Mouse (Mus musculus) kidney, embryonic 15.5 days (tissue): ENCODE results near the gene Trp53. TPM values are rescaled to one million over a fixed set of nuclear protein-coding genes. Genes with fewer than 3 reads are reported as not detected.

Experiments
- ATAC-seq: fragments of 200-750 bp; cut with Nextera tagmentation; replicated peaks from 2 replicates; pipeline ENCODE4 v1.8.0; 2017; ENCODE audit warnings: moderate TSS enrichment; ENCODE audit not compliant: low FRiP score
- H3K27ac ChIP-seq: fragments of 300-500 bp; sonication (generic); 2 replicates; pipeline ENCODE4 v1.5.1; 2015; ENCODE audit warnings: mild to moderate bottlenecking, inconsistent platforms
- H3K27me3 ChIP-seq: fragments of 300-500 bp; sonication (generic); 2 replicates; pipeline ENCODE4 v1.6.1; 2015; ENCODE audit warnings: inconsistent platforms
- H3K36me3 ChIP-seq: fragments of 300-500 bp; sonication (generic); 2 replicates; pipeline ENCODE4 v1.6.1; 2015; ENCODE audit warnings: inconsistent platforms
- H3K4me1 ChIP-seq: fragments of 300-500 bp; sonication (generic); 2 replicates; pipeline ENCODE4 v1.6.1; 2015; ENCODE audit warnings: inconsistent platforms
- H3K4me2 ChIP-seq: fragments of 300-500 bp; sonication (generic); 2 replicates; pipeline ENCODE4 v1.6.1; 2015; ENCODE audit warnings: moderate library complexity, mild to moderate bottlenecking, inconsistent platforms
- H3K4me3 ChIP-seq: fragments of 300-500 bp; sonication (generic); replicated peaks from 2 replicates; pipeline ENCODE4 v1.5.1; 2015; ENCODE audit warnings: mild to moderate bottlenecking, inconsistent platforms
- H3K9ac ChIP-seq: fragments of 300-500 bp; sonication (generic); 2 replicates; pipeline ENCODE4 v1.6.1; 2015; ENCODE audit warnings: mild to moderate bottlenecking, inconsistent platforms
- H3K9me3 ChIP-seq: fragments of 300-500 bp; sonication (generic); replicated peaks from 2 replicates; pipeline ENCODE4 v1.6.1; 2016; ENCODE audit warnings: inconsistent platforms
- WGBS: fragments of 180-500 bp; shearing (Covaris S2); methylation state at CpG from one replicate; pipeline ENCODE4 v1.1.7; 2015; ENCODE audit warnings: mixed read lengths; 5-methylcytosine and 5-hydroxymethylcytosine counted together
- polyA plus RNA-seq: library from polyadenylated mRNA; unstranded; fragments of >200 nt; fragmentation: Nextera tagmentation; extraction: Ambion mirVana; gene quantifications from 2 replicates; pipeline ENCODE4 v1.2.1, GENCODE M21; 2015

Gene Trp53
- polyA plus RNA-seq, 1 experiment from 2014 or later: 195 TPM

GRCm38 (mm10) chr11:69585718-69586325 is 5.7 kb downstream of the Trp53 start:
- no peak for ATAC-seq
- Histone ChIP-seq H3K9me3 (no peaks in the 10 kb centered on the region), H3K4me3 (no peak overlapping the region), H3K4me1 (peaks cover 18% of the 10 kb centered on the region), H3K9ac (no peak overlapping the region), H3K36me3 (peaks cover 66% of the 10 kb centered on the region), H3K4me2 (no peak overlapping the region), H3K27ac (no peak overlapping the region), H3K27me3 (no peaks in the 10 kb centered on the region)
- WGBS: 78% methylated on average over 7 of the region's 7 CpGs

GRCm38 (mm10) chr11:69589207-69589834 is 9.2 kb downstream of the Trp53 start:
- H3K36me3 ChIP-seq: peaks cover 86% of the 10 kb centered on the region
- H3K27ac ChIP-seq: no peak overlapping the region
- WGBS: 90% methylated on average over 22 of the region's 22 CpGs
- H3K27me3 ChIP-seq: no peaks in the 10 kb centered on the region
- H3K4me1 ChIP-seq: 0 out of 2 replicates have a peak, but pooled peaks cover 3% of the 10 kb centered on the region
- ATAC-seq: no peak
- no peak overlapping the region for H3K4me2 ChIP-seq
- no peak overlapping the region for H3K4me3 ChIP-seq
- H3K9me3 ChIP-seq: no peaks in the 10 kb centered on the region
- H3K9ac ChIP-seq: no peak overlapping the region

DNA sequence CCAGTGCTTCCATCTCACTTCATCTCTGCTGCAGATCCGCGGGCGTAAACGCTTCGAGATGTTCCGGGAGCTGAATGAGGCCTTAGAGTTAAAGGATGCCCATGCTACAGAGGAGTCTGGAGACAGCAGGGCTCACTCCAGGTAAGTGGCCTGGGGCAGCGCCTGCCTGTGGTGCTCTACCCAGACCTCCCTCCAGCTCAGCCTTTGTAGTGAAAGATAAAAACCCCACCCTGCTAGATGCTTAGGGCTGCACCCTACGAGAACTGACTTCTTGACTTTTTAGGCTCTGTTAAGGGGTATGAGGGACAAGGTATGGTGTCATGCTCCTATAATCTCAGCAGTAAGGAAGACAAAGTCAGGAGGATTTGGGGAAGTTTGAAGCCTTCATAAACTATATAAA is 10.5 kb downstream of the Trp53 start:
- ATAC-seq: no peak
- Histone ChIP-seq H3K4me3 (no peak overlapping the region), H3K4me1 (no peaks in the 10 kb centered on the region), H3K27me3 (no peaks in the 10 kb centered on the region), H3K27ac (no peak overlapping the region), H3K4me2 (no peak overlapping the region), H3K36me3 (peaks cover 81% of the 10 kb centered on the region), H3K9ac (no peak overlapping the region), H3K9me3 (no peaks in the 10 kb centered on the region)
- WGBS: 92% methylated on average over 8 of the region's 8 CpGs

- ATAC-seq: no peak
- Histone ChIP-seq H3K9me3 (no peaks in the 10 kb centered on the region), H3K4me1 (no peaks in the 10 kb centered on the region), H3K4me2 (no peak overlapping the region), H3K9ac (no peak overlapping the region), H3K4me3 (no peak overlapping the region), H3K27ac (no peak overlapping the region), H3K27me3 (no peaks in the 10 kb centered on the region), H3K36me3 (peaks cover 77% of the 10 kb centered on the region)
- 91% methylated on average over 3 of the region's 3 CpGs for WGBS
These were observed 11.3 kb downstream of the Trp53 start for GRCm38 (mm10) chr11:69591424-69591823.

- no peak overlapping the region for H3K4me3 ChIP-seq
- H3K27ac ChIP-seq: no peak overlapping the region
- H3K36me3 ChIP-seq: peaks cover 70% of the 10 kb centered on the region
- H3K9ac ChIP-seq: no peak overlapping the region
- H3K9me3 ChIP-seq: no peaks in the 10 kb centered on the region
- H3K4me1 ChIP-seq: no peaks in the 10 kb centered on the region
- ATAC-seq: no peak
- H3K27me3 ChIP-seq: no peaks in the 10 kb centered on the region
- no peak overlapping the region for H3K4me2 ChIP-seq
- WGBS: 84% methylated on average over 7 of the region's 7 CpGs
These were observed 11.9 kb downstream of the Trp53 start for GRCm38 (mm10) chr11:69591899-69592637.

DNA sequence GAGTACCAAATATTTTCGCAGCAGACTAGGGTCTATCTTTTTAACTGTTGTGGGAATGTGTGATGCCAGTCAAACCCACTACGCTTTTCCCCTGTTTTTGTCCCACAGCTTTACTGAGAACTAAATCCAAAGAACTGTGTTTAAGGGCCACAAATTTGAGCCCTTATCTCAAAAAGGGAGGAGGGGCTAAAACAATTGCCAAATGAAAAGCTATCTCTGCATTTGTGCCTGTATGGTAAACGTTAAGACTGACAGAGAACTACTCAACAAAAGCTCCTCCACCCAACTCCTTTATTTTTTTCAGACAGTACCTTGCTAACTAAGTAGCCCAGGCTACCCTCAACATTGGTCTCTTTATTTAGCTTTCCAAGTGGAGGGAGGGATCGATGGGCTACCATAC is 12.6 kb downstream of the Trp53 start:
- no peak overlapping the region for H3K4me2 ChIP-seq
- WGBS: 84% methylated on average over 4 of the region's 4 CpGs
- no peaks in the 10 kb centered on the region for H3K9me3 ChIP-seq
- no peaks in the 10 kb centered on the region for H3K4me1 ChIP-seq
- no peaks in the 10 kb centered on the region for H3K27me3 ChIP-seq
- no peak overlapping the region for H3K4me3 ChIP-seq
- peaks cover 63% of the 10 kb centered on the region for H3K36me3 ChIP-seq
- ATAC-seq: no peak
- H3K9ac ChIP-seq: no peak overlapping the region
- H3K27ac ChIP-seq: no peak overlapping the region

GRCm38 (mm10) chr11:69594853-69595252 is 14.7 kb downstream of the Trp53 start:
- H3K4me3 ChIP-seq: no peak overlapping the region
- H3K9ac ChIP-seq: no peak overlapping the region
- H3K36me3 ChIP-seq: peaks cover 42% of the 10 kb centered on the region
- no peak overlapping the region for H3K4me2 ChIP-seq
- H3K9me3 ChIP-seq: no peaks in the 10 kb centered on the region
- no peaks in the 10 kb centered on the region for H3K27me3 ChIP-seq
- peaks cover 9% of the 10 kb centered on the region for H3K4me1 ChIP-seq
- ATAC-seq: no peak
- no peak overlapping the region for H3K27ac ChIP-seq
- 93% methylated on average over 6 of the region's 6 CpGs for WGBS

DNA sequence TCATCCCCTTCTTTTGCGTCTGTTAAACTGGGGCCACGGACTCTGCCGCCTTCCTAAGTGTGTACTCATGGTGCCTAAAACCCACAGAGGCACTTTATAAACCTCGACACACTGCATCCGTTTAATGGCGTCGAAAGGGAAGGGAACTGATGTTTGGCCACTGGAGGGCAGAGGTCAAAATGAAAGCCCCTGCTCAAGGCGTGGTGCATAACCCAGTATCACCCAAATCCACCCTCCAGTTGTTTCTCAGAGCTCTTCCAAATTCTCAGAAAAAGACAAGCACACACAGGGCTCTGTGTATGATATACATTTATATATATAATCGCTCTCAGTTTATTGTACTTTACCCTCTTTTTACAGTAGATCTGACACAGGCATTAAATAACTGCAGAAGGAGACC is 19.3 kb downstream of the Trp53 start:
- Histone ChIP-seq H3K9me3 (no peaks in the 10 kb centered on the region), H3K4me3 (no peak overlapping the region), H3K36me3 (no peaks in the 10 kb centered on the region), H3K4me2 (peak overlapping the region; percentile 28; the same call in 1 of the 2 replicates), H3K9ac (no peak overlapping the region), H3K27me3 (peaks cover 11% of the 10 kb centered on the region; the same call in 1 of the 2 replicates), H3K4me1 (peaks cover 45% of the 10 kb centered on the region), H3K27ac (peak overlapping the region; percentile 73)
- WGBS: 13% methylated on average over 9 of the region's 9 CpGs
- no peak for ATAC-seq

DNA sequence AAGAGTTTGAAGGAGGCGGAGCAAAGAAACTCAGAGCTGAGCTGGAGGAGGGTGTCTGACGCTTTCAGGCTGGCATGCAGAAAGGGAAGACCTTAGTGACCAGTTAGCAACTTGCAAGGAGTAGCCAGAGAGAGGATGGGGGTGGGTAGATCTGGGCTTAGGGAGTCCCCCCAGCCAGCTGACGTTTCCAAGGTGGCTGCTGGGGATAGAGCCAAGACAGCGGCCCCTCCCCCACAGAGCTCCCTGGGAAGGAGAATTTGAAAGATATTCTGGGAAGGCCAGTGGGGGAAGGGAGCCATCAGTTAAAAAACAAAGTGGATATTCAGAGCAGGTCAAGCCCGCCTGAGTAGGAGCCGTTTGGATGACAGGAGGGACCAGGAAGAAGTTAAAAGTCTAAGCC is 19.9 kb downstream of the Trp53 start:
- H3K4me3 ChIP-seq: no peak overlapping the region
- H3K27me3 ChIP-seq: peaks cover 17% of the 10 kb centered on the region; the same call in 1 of the 2 replicates
- peak; percentile 72 for ATAC-seq
- WGBS: 16% methylated on average over 6 of the region's 6 CpGs
- H3K36me3 ChIP-seq: no peaks in the 10 kb centered on the region
- H3K4me2 ChIP-seq: peak overlapping the region; percentile 28
- H3K4me1 ChIP-seq: peaks cover 51% of the 10 kb centered on the region
- H3K9ac ChIP-seq: no peak overlapping the region
- peak overlapping the region; percentile 73 for H3K27ac ChIP-seq
- H3K9me3 ChIP-seq: no peaks in the 10 kb centered on the region

- peaks cover 22% of the 10 kb centered on the region for H3K27me3 ChIP-seq
- H3K4me3 ChIP-seq: no peak overlapping the region
- H3K4me2 ChIP-seq: no peak overlapping the region
- H3K9me3 ChIP-seq: no peaks in the 10 kb centered on the region
- peaks cover 64% of the 10 kb centered on the region for H3K4me1 ChIP-seq
- no peak overlapping the region for H3K9ac ChIP-seq
- H3K27ac ChIP-seq: no peak overlapping the region
- 65% methylated on average over 3 of the region's 3 CpGs for WGBS
- ATAC-seq: no peak
- H3K36me3 ChIP-seq: no peaks in the 10 kb centered on the region
These were observed 21.6 kb downstream of the Trp53 start for GRCm38 (mm10) chr11:69601768-69602167.

DNA sequence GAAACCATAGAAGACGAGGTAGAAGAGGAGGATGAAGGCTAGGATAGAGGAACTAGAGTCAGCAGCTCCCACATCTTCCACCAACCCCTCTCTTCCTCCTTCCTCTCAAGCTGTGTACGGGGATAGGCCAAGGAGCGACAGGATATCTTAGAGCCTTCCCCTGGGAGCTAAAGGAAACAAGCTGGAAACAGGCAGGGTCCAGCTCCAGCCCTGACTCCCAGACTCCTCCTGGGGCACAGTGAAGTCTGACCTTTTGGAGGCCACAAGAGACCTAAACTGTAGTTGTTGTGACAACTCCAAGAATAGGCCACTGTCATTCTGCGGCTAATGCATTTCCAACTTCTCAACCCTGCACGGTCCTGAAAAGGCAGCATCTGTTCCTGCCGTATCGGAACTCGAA is 23.4 kb downstream of the Trp53 start:
- Histone ChIP-seq H3K9ac (no peak overlapping the region), H3K4me2 (peak overlapping the region; percentile 98), H3K36me3 (no peaks in the 10 kb centered on the region), H3K9me3 (no peaks in the 10 kb centered on the region), H3K4me1 (peaks cover 64% of the 10 kb centered on the region), H3K4me3 (no peak overlapping the region), H3K27ac (peak overlapping the region; percentile 69; the same call in 1 of the 2 replicates), H3K27me3 (peaks cover 22% of the 10 kb centered on the region)
- no peak for ATAC-seq
- WGBS: 71% methylated on average over 8 of the region's 8 CpGs

DNA sequence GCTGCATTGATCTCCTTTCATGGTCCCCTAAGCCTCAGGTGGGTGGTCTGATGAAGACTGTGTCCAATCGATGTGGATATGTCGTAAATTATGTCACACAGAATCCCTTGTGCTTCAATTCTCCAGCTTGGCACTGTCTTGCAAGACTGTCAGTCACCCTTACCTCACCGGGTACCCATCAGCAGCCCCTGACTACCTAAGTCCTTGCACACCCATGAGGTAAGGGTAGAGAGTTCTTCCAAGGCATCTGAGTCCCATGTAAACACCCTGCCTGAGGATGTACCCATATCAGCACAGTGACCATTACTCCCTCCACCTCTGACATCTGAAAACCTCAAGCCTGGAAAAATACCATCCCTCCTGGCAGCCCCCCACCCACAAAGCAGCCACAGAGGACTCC is 24.2 kb downstream of the Trp53 start:
- no peak for ATAC-seq
- H3K27me3 ChIP-seq: peaks cover 22% of the 10 kb centered on the region
- no peaks in the 10 kb centered on the region for H3K9me3 ChIP-seq

More for the DNA sequence above, 24.2 kb downstream of the Trp53 start:
- Histone ChIP-seq H3K27ac (peak overlapping the region; percentile 69; the same call in 1 of the 2 replicates), H3K4me1 (peaks cover 60% of the 10 kb centered on the region), H3K4me3 (peak overlapping the region; percentile 60), H3K36me3 (no peaks in the 10 kb centered on the region), H3K9ac (peak overlapping the region; percentile 57; the same call in 1 of the 2 replicates), H3K4me2 (peak overlapping the region; percentile 98)
- 63% methylated on average over 3 of the region's 3 CpGs for WGBS
